Mouse (Mus musculus) kidney, adult 9 months (tissue): ENCODE measurements around the gene Tbl3.
"Not testable (repeated sequence)": the region's sequence is repeated elsewhere in the genome, so short reads cannot be mapped to it uniquely, and the experiment has no call there.

Experiments used
- DNase-seq: peaks from one replicate; pipeline ENCODE4 v3.0.0; 2022

Tbl3 gene

DNA sequence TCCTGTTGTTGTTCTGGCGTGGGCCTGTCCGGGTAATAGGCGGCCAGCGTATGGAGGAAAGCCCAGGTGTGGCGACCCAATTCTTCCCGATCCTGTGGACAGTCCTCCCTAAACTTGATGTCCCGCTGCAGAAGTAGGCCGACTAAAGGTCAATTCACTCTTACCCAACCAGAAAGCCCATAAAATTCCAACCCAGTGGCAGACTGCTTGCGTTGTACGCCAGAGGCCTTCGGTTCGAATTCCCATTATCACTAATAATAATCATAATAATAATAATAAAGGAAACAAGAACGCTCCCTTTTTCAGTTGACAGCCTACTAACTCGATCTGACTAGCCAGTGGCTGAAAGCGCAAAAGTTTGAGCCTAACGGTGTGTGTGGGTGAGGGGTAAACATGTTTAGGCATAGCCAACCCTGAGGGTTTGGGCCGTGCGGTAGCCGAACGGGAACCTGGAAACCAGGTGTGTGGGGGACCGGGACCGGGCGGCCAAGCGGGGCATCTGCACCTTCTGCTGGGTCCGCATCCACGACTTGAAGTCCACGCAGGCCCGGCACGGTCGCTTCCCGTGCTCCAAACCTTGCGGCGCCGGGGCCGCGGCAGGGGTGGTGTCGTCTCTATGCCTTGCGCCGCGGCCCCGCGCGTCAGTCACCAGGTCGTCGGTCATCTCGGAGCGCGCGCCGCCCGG is 12.0 kb downstream of the Tbl3 start:
- DNase-seq = peak; percentile 63

DNA sequence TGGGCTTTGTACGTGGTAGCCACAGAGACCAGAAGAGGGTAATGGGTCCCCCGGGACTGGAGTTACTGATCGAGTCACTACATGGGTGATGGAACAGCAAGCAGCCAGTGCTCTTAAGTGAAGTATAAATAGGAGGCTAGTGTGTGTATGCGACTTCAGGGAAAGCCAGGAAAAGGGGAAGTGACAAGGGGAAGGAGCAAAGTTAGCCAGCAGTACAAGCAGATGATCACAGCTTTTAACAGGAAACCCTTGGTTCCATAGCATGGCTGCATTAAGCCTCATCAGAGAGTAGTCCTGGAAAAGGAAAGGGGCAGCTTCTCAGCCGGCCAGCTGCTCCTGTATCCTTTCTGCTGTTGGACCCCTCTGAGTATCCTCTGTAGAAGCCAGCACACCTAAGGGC is 15.1 kb downstream of the Tbl3 start:
- no peak for DNase-seq

DNA sequence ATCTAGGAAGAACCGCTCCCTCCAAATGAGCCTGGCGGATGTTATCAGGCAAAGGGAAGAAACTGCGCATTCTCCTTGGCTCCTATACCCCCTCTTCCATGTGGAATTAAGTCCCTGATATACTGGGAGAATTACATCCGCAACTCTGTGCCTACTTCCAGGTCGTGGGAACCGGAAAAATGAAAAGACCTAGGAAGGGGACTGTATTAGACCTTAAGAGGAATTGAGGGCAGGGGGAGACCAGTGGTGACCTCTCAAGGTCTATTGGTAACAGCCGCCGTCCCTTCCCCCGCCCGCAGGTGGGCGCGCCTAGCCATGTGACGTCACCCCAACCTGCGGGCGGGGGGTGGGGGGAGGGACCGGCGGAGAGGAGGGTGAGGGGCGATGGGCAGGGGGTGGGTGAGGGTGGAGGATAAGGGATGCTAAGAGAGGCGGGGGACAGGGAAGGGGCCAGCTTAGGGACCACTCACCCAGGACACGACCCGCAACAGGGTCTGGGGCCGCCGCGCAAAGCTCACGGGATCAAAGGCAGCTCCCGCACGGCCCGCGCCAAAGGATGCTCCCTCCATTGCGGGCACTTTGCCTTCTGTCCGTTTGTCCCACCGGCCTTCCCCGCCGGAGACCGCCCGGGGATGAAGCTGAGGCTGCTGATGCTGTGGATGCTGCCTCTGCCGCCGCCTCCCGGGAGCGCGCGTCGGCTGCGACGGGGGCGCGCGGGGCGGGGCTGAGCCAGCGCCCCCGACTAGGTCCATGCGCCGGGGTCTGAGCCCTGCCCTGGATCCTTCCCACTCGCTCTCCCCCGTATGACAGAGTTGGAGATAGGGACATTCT is 18.0 kb downstream of the Tbl3 start, which contains the start of gene Syngr3:
Gene Syngr3, minus strand, starts transcription at position 705 of the 831 bp plus-strand sequence.
- DNase-seq = no peak

DNA sequence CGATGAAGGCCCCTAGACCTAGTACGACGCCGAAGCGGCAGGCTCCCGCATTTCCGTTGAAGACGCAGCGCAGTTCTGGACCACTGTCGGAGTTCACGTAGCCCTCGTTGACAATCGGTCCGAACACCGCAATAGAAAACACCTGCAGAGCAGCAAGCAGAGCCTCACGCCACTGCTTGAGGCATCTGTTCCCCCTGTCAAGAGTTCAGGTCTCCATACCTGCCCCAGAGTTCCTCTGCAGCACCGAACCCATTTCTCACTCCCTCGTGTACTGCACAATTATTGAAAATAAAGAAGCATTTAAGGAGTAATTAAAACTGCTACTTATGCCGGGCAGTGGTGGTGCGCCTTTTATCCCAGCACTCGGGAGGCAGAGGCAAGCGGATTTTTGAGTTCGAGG is 19.9 kb downstream of the Tbl3 start:
- no peak for DNase-seq

DNA sequence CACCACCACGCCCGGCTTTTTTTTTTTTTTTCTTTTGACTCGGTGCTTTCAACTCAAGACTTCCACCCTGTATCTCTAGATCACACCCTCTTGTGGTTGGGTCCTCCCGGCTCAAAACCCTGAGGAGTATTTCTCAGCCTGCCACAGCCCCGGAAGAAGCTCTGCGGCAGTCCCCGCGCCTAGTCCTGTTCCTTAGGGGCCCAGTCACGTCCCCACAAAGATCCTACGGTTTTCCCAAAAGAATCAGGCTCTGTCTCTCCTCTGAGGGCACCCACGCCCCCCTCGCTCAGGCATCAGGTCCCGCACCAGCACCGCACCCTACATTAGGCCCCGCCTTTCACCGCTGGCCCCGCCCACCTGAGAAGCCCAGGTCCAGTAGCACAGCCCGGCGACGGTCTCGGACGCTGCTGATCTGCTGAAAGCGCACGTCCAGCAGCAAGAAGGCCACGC is 20.3 kb downstream of the Tbl3 start:
- peak; percentile 56 for DNase-seq

DNA sequence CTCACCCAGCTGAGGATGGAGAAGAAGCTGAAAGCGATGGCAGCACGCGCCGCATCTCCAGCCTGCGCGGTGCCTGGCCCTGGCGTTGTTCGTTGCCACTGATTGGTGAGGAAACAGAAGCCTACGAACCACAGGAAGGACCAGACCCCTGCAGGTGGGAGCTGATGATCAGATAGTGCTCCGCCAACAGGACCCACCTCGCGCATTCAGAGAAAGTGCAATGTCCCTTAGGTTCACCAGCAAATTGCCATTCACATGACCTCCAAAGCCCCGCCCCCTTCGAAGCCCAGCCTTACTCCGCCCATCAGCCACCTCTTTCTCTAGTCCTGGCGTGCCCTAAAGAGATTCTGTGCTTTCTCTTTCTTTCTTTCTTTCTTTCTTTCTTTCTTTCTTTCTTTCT is 20.9 kb downstream of the Tbl3 start:
- DNase-seq = peak; percentile 66

DNA sequence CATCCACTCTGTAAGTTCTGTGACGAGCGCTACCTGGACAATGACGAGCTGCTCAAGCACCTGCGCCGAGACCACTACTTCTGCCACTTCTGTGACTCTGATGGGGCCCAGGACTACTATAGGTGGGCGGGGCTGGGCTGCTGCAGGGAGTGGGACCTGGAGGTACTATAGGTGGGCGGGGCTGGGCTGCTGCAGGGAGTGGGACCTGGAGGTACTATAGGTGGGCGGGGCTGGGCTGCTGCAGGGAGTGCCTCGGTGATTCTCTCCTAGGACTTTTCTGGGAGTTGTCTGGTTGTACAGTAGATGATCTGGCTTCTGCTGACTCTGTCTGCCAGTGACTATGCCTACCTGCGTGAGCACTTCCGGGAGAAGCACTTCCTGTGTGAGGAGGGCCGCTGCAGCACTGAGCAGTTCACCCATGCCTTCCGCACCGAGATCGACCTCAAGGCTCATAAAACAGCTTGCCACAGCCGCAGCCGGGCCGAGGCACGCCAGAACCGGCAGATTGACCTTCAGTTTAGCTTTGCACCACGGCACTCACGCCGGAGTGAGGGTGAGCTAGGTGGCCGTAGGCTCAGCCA is 29.9 kb downstream of the Tbl3 start:
- no peak for DNase-seq

DNA sequence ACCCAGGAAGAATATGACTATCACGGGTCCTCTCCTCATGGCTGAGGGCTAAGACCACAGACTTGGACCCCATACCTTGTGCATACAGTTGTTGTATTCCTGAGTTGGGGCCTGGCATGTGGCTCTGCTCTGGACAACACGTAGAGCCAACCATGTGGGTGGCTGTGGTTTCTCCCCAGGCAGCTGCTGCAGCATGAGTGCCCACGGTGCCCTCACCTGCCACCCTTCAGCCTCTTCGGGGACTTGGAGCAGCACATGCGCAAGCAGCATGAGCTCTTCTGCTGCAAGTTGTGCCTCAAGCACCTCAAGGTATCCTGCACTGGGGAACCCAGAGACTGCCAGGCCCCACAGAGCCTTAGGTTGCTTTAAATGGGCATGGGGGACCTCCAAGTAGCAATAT is 30.6 kb downstream of the Tbl3 start:
- no peak for DNase-seq

DNA sequence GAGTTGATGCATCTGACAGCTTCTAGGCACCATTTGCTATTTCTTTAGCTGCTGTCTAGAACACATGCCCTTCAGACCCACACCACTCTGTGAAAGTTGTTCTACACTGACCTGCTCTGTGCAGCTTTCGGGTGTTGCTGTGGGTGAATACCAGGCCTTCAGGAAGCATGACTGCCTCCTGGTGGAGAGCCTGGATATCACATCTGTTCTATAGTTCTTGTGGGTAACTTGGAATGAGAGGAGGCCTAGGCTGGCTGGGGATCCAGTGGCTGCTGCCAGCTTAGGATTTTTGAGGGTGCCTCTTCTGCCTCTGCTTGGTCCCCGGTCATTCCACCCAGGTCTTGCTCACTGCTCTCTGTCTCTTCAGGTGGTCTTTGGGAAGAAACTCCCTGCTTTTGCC is 31.3 kb downstream of the Tbl3 start:
- peak; percentile 78 for DNase-seq

DNA sequence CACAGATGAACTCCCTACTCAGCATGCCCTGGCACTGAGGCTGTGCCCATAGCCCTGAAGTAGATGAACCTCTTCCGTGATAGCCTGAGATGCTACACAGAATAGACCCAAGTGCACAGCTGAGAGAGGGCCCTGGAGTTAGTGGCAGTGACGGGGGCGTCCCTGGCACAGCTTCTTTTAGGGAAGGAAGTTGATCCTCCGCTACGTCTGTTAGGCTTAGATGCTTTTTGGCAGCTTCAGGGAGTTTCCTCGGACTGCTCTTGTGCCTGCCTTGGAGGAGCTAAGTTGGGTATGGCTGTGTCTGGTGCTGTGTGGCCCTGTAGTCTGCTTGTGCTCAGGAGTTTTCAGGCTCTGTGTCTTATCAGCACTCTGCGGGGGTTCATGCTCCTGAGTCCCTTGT is 33.2 kb downstream of the Tbl3 start:
- DNase-seq = no peak

DNA sequence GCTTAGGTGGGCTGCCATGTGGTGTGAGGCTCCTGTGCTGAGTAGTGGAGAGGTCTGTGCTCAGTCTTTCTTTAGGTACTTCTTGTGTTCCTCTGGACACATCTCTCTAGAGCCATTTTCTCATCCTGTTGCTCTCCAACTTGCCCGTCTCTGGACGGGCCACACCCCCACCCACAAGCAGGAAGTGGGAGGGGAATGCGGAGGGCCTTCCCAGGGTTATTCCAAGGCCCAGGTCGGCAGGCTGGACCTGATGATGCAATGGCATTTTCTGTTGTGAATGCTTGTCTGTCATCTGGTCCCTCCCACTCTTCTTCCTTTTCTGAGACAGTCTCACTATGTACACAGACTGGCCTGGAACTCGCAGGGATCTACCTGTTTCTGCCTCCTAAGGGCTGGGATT is 35.3 kb downstream of the Tbl3 start:
- DNase-seq = peak; percentile 70

DNA sequence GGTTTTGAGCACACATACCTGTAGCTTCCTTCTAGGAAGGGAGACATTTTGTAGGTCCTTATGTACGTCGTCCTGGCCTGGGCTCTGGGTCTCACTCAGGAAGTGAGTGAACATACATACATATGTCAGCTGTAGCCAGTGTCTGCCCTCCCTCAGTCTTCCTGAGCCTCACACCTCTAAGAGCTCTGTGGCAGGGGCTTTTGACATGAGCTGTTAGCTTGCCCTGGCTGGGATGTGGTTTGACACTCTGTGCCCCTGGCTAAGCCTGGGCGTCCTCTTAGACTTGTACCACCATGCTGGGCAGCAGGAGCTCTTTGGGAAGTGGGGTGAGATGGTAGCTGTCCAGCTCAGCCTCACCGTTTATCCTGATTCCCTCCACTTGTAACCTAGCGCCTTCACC is 36.1 kb downstream of the Tbl3 start:
- DNase-seq = no peak

DNA sequence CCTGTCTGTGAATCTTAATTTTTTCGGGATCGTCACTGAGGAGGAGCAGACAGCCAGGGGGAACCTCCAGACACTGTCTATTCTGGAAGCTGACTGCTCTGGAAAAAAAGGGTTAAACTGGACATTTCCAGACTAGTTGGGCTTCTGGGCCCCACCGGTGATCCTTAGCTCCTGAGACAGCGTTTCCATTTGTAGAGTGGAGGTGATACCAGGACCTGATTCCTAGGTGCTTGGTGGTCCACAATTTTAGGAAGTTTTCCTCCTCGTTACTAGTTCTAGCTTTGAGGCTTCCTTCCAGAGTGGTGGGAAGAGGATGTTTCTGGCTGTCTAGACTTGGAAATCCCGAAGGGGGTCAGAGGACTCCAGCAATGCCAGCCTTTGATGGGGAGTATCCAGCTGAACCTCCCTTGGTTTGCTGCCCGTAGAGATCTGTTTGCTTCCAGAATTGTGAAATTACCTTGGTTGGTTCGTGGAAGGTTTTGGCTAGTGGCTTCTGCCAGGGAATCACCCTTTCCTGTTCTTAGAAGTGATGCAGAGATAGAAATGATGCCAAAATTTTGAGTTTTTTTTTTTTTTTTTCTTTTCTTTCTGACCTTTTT is 37.1 kb downstream of the Tbl3 start:
- DNase-seq = no peak

DNA sequence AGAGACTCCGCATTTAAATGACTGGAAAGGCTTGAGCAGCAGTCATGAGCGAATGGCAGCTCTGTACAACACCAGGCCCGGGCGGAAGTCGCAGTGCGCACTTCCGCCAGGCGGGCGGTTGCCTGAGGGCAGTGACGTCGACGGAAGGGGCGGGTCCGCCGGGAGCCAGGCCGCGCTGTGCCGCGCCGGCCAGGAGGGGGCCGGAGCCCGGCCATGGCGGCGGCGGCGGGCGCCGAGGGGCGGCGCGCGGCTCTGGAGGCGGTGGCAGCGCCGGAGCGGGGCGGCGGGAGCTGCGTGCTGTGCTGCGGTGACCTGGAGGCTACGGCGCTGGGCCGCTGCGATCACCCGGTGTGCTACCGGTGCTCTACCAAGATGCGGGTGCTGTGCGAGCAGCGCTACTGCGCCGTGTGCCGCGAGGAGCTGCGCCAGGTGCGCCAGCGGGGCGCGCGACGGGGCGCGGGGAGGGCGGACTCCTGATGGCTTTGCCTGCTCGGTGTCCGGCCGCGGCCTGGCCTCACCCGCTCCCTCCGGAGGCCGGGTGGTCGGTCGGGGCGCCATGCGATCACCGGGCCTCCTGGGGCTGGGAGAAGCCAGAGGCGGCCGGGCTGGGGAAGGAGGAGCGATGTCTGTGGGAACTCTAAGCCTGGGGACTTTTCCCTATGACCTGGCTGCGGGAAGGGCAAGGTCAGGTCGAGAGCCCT is 37.8 kb downstream of the Tbl3 start, which contains the start of gene Zfp598:
Gene Zfp598, plus strand, starts transcription at position 143 of the 701 bp plus-strand sequence.
- peak; percentile 94 for DNase-seq

DNA sequence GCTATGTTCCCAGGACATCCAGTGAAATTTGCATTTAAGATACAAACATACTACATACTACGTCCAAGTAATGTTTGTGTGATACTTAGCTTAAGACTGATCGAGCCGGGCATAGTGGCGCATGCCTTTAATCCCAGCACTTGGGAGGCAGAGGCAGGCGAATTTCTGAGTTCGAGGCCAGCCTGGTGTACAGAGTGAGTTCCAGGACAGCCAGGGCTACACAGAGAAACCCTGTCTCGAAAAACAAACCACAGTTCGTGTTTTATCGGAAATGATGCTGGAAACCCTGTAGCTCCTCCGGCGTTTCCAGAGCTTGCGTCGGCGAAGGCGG is 38.3 kb downstream of the Tbl3 start:
- not testable (repeated sequence) for DNase-seq

DNA sequence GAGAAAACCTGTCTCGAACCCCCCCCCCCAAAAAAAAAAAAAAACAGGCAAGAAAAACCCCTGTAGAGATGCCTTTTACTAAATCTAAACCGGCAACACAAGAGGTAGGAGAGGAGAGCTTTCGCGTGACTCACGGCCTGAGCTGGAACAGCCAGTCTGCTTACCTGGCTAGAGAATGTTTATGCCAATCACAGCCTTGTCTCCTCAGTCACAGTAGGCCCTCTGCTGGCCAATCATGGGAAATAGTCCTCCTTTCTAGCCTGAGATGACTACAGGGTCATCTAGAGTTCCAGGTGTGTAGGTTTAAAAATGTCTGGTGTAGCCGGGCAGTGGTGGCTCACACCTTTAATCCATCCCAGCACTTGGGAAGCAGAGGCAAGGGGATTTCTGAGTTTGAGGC is 40.0 kb downstream of the Tbl3 start:
- DNase-seq = peak; percentile 85

DNA sequence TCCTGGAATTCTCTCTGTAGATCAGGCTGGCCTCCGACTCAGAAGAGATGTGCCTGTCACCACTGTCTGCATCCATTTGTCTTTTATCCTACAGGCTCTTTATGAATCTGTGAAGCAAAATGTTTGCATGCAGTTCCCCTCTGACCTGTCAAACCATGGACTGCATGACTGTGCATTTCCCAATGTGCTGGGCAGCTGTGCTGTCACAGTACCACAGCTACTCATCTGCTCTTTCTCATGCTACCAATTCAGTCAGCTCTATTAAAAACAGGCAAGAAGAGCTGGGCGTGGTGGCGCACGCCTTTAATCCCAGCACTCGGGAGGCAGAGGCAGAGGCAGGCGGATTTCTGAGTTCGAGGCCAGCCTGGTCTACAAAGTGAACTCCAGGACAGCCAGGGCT is 40.4 kb downstream of the Tbl3 start:
- DNase-seq = not testable (repeated sequence)

DNA sequence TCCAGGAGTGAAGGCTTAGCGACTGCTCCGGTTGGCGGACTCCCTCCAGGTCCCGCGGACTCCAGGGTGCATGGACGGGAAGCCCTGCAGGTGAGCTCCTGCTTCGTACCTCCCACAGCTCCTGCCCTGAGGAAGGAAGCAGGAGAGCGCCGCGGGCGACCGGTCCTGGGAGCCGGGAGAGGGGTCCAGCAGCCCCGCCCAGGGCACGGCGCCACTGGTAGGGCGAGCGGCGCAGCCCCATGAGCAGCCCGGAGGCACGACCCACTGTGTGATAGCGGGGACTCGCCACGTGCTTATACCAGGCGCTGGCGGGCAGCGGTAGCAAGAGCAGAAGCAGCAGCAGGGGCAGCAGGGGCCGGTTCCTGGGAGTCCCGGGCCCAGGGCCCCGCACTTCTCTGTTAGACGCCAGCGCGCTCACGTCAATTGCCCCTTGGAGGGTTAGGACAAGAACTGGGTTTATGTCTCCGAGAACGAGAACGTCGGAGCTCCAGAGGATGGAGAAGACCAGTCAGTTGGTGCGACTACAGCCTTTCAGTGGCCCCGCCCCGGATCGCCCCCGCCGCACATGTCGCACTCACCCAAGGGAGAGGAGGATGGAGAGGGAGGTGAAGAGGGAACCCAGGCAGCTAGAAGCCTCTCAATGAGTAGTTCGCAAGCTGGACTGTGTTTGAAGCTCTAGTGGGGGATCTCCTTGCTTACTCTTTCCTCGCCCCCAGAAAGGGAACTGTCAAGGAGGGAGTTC is 49.3 kb downstream of the Tbl3 start, which contains the start of gene Npw:
Gene Npw, minus strand, starts transcription at position 441 of the 742 bp plus-strand sequence.
- DNase-seq = no peak

DNA sequence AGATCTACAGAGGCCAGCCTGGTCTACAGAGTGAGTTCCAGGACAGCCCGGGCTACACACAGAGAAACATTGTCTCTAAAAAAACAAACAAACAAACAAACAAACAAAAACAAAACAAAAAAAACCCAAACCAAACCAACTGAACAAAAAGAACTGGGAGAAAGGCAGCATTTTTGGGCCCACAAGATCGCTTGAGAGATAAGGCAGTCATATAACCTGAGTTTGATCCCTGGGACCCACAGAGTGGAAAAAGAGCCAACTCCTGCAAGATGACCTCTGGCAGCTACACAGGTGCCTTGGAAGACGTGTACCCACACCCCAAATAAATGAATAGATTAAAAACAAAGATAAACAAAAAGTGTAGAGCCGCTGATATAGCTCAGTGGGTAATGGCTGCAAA is 52.5 kb downstream of the Tbl3 start:
- DNase-seq = no peak

DNA sequence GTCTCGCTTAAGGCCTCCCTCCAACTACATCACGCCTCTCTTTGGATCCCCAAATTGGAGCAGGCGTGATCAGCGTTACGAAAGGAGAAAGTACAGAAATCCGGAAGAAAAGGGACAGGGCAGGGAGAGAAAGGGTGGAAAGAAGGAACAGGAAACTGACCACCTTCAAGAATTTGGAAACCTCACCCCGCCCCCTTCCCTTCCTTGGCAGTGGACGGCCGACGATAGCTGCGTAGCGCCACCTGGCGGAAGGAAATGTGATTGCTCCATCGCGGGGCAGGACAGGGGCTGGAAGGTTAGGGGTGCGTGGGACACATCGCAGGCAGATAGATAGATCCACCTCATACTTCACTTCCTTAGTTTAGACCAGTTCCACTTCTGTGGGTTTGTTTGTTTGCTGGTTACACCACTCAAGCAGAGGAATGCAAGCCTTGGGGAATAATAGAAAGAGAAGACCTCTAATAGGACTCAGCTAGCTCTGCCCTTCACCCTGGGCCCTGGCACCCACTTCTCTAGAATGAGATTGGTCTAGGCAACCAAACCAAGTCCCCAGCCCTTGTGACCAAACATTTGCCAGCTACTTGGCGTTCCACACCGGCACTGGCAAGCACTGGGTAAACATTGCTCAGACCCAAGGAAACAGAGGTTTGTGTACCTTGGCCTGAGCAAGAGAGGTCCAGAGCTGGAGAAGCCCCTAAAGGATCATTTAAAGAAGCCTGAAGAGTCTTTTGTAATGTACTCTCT is 53.3 kb downstream of the Tbl3 start:
- peak; percentile 73 for DNase-seq

DNA sequence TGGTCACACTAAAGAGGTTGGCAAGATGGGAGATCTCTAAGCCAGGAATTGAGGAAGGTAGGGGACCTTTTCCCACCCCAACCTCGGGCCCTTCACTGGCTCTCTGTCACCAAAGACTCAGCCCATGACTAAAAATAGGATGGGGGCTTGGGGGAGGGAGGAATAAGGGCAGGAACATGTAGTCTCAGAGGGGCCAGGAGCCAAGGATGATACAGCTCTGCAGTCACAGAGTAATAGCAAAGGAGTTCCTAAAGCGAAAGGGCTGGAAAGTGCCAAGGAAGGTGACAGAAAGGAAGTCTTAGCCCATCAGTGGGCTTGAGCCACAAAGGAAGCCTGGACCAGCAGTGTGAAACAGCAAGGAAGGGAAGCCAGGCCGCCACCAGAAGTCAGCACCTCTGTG is 55.6 kb downstream of the Tbl3 start:
- no peak for DNase-seq
